Mouse (Mus musculus): Measurements from ENCODE around the gene Zc3h12a.

DNA sequence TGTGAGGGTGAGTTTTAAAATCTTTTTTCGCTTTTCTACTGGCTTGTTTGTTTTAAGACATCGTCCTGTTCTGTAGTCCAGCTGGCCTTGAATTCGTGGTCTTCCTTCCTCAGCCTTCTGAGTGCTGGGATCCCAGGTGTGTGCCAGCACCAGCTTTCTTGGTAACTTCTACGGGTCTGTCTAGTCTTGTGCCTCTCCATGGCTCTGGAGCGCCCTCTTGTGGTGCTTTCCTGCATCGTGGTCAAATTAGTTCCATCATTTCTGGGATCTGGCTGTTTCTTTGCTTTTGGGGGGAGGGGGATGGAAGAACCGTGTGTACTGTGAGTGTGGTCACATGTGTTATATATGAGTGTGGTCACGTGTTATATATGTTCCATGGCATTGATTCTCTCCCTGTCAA is 28.2 kb downstream of the Zc3h12a start:
- TF ChIP-seq CTCF (IDR thresholded peaks at IDR 0.05; ENCODE audit: low read depth) (peak; percentile 91), EP300 (IDR thresholded peaks at IDR 0.05; ENCODE audit: low read depth) (no peak)

Data from heart, postnatal 0 days (tissue).